Mouse (Mus musculus) heart, adult 2 months (tissue): ENCODE data around the gene Gm11273. TPM values are rescaled to one million over a fixed set of nuclear protein-coding genes. Genes with fewer than 3 reads are reported as not detected.

ENCODE experiments used
- DNase-seq, 2 experiments: peaks; one replicate each; pipeline ENCODE4 v3.0.0; 2021
- H3K27ac ChIP-seq: fragments of 200-600 bp; 2 replicates; pipeline ENCODE4 v1.8.1; 2022
- H3K27me3 ChIP-seq: fragments of 200-500 bp; 2 replicates; pipeline ENCODE4 v1.6.1; 2012; ENCODE audit warnings: mild to moderate bottlenecking, low read length, inconsistent platforms, mixed read lengths; ENCODE audit not compliant: control insufficient read depth, insufficient read depth
- H3K36me3 ChIP-seq: fragments of 200-500 bp; 2 replicates; pipeline ENCODE4 v1.6.1; 2012; ENCODE audit warnings: low read length, inconsistent platforms; ENCODE audit not compliant: control insufficient read depth, insufficient read depth
- H3K4me1 ChIP-seq: fragments of 200-500 bp; 2 replicates; pipeline ENCODE4 v1.6.1; 2011; ENCODE audit warnings: low read length; ENCODE audit not compliant: control insufficient read depth, insufficient read depth
- H3K4me3 ChIP-seq: fragments of 200-600 bp; 2 replicates; pipeline ENCODE4 v1.8.1; 2022
- H3K79me2 ChIP-seq: fragments of 200-500 bp; replicated peaks from 2 replicates; pipeline ENCODE4 v1.6.1; 2012; ENCODE audit warnings: mild to moderate bottlenecking, inconsistent platforms, low read length, moderate library complexity, mixed read lengths; ENCODE audit not compliant: control insufficient read depth, insufficient read depth
- H3K9ac ChIP-seq: fragments of 200-500 bp; 2 replicates; pipeline ENCODE4 v1.6.1; 2012; ENCODE audit warnings: low read depth, mild to moderate bottlenecking, control low read depth, inconsistent platforms, low read length, mixed read lengths
- CTCF ChIP-seq: fragments of 200-600 bp; IDR thresholded peaks from 2 replicates; pipeline ENCODE4 v1.8.1; 2022; ENCODE audit warnings: antibody characterized with exemption, mild to moderate bottlenecking, moderate library complexity
- EP300 ChIP-seq: fragments of 200-500 bp; IDR thresholded peaks from 2 replicates; pipeline ENCODE4 v1.6.1; 2011; ENCODE audit warnings: low read depth, low read length, control low read depth; ENCODE audit not compliant: insufficient read depth
- POLR2A ChIP-seq: fragments of 200-500 bp; IDR thresholded peaks from 2 replicates; pipeline ENCODE4 v1.6.1; 2011; ENCODE audit warnings: mild to moderate bottlenecking, low read depth, low read length, control low read depth; ENCODE audit not compliant: insufficient read depth
- WGBS: fragments of 180-500 bp; shearing (Covaris S2); methylation state at CpG from one replicate; pipeline ENCODE4 v1.1.7; 2018; 5-methylcytosine and 5-hydroxymethylcytosine counted together
- intact Hi-C: fragments of 180-260 bp; cut with DNase I; formaldehyde crosslinking; loops from one replicate; pipeline ENCODE4 v1.15.1; 2025
- polyA plus RNA-seq: library from polyadenylated mRNA; depleted of rRNA; stranded (reverse); fragments of >200 nt; gene quantifications from 2 replicates; pipeline ENCODE4 v1.2.3, GENCODE M21; 2012; rRNA removed
- total RNA-seq, 2 experiments: library from RNA; stranded (reverse); gene quantifications; 2 replicates each; pipeline ENCODE4 v1.2.3; 2021

Gene Gm11273
- total and polyA plus RNA-seq, 3 experiments = 74.9 to 252 (median 241) TPM

DNA sequence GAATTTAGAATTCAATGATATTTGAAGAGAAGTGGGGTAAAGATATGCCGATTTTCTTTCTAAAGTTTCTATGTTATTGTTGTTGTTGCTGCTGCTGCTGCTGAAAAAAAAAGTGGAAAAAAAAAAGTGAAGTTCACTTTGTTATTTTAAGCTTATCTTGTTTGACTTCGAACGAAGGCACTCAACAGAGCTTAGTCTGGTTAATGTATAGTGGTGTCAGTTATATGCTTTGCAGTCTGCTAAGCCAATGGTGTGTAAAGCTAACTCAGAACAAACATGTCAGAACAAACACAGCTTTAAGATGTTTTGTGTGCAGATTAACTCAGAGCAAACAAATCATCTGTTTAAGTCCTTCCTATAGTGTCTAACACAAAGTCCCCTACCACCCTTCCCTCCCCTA is 47.1 kb downstream of the Gm11273 start:
- Histone ChIP-seq H3K9ac (no peak overlapping the region), H3K27me3 (no peaks in the 10 kb centered on the region), H3K79me2 (peaks cover 1% of the 10 kb centered on the region; the same call in 1 of the 2 replicates), H3K36me3 (peaks cover 29% of the 10 kb centered on the region), H3K27ac (peak overlapping the region; percentile 95; the same call in 1 of the 2 replicates), H3K4me3 (no peak overlapping the region; the same call in 1 of the 2 replicates), H3K4me1 (peaks cover 4% of the 10 kb centered on the region)
- WGBS = 39% methylated on average over 3 of the region's 3 CpGs
- TF ChIP-seq EP300 (no peak), POLR2A (no peak), CTCF (no peak)
- intact Hi-C loops = loop anchor here (5.0 kb wide), 1 partner anchor 282 kb away; no protein-coding TSS in a partner anchor
- no peak for DNase-seq

- Histone ChIP-seq H3K4me3 (peak within 1 kb of the TSS; percentile 62), H3K36me3 (peaks cover 34% of the 10 kb centered on the region), H3K79me2 (peaks cover 1% of the 10 kb centered on the region), H3K4me1 (peaks cover 4% of the 10 kb centered on the region), H3K9ac (peak within 1 kb of the TSS; percentile 65), H3K27ac (peak within 1 kb of the TSS; percentile 95), H3K27me3 (no peaks in the 10 kb centered on the region)
- TF ChIP-seq EP300 (peak; percentile 84), CTCF (no peak), POLR2A (peak; percentile 90)
- WGBS = under 1% methylated on average over 23 of the region's 23 CpGs
- DNase-seq = peak; percentile 88 to 90
- intact Hi-C loops = loop anchor here (1.0 to 5.0 kb wide), 6 partner anchors 25 to 281 kb away; partner anchors contain the start of genes Gm10065, Zkscan3, Zkscan4 and Zkscan8
Measured at GRCm38 (mm10) chr13:21453449-21453848, 47.8 kb downstream of the Gm11273 start, which contains the start of gene Zscan26. Gene Zscan26 (minus strand): TSS chr13:21453730.

- Histone ChIP-seq H3K4me3 (peak overlapping the region; percentile 62), H3K36me3 (peaks cover 34% of the 10 kb centered on the region), H3K27ac (peak overlapping the region; percentile 95), H3K27me3 (no peaks in the 10 kb centered on the region), H3K9ac (peak overlapping the region; percentile 65), H3K79me2 (peaks cover 1% of the 10 kb centered on the region), H3K4me1 (peaks cover 4% of the 10 kb centered on the region)
- TF ChIP-seq POLR2A (no peak), CTCF (no peak), EP300 (no peak)
- intact Hi-C loops = loop anchor here (1.0 to 5.0 kb wide), 6 partner anchors 26 to 281 kb away; partner anchors contain the start of genes Gm10065, Zkscan3, Zkscan4 and Zkscan8
- under 1% methylated on average over 13 of the region's 13 CpGs for WGBS
- DNase-seq = no peak
Measured at GRCm38 (mm10) chr13:21453042-21453441, 48.2 kb downstream of the Gm11273 start.

Other genes with a start within 250 kb of the Gm11273 start
- gene Gpx5, start 208.7 kb downstream of the Gm11273 start, total RNA-seq = not detected
- not detected in 2 replicates for gene Gpx5, start 208.7 kb downstream of the Gm11273 start, polyA plus RNA-seq
- gene Gpx6, start 189.3 kb downstream of the Gm11273 start, total RNA-seq = not detected
- gene Gpx6, start 189.3 kb downstream of the Gm11273 start, polyA plus RNA-seq = not detected in 2 replicates
- not detected for gene Olfr1367, start 154.5 kb downstream of the Gm11273 start, total RNA-seq
- gene Olfr1367, start 154.5 kb downstream of the Gm11273 start, polyA plus RNA-seq = not detected in 2 replicates
- gene Zscan12, start 138.6 kb downstream of the Gm11273 start, total RNA-seq = 1 to 10 TPM; 4.8 to 5.1 TPM
- 1.3 and 2.5 TPM in 2 replicates for gene Zscan12, start 138.6 kb downstream of the Gm11273 start, polyA plus RNA-seq
- 10 to 100 TPM; 23.2 to 27.7 TPM for gene Zkscan3, start 98.7 kb downstream of the Gm11273 start, total RNA-seq
- 18.7 and 35.6 TPM in 2 replicates for gene Zkscan3, start 98.7 kb downstream of the Gm11273 start, polyA plus RNA-seq
- gene Pgbd1, start 60.4 kb downstream of the Gm11273 start, total RNA-seq = under 1 TPM; 0.41 to 0.50 TPM
- gene Pgbd1, start 60.4 kb downstream of the Gm11273 start, polyA plus RNA-seq = 0.43 and 0.59 TPM in 2 replicates
- gene Zscan26, start 47.7 kb downstream of the Gm11273 start, total RNA-seq = 10 to 100 TPM; 21.8 TPM
- gene Zscan26, start 47.7 kb downstream of the Gm11273 start, polyA plus RNA-seq = 14.8 and 25.6 TPM in 2 replicates
- under 1 TPM; 0.34 to 0.99 TPM for gene Nkapl, start 32.9 kb downstream of the Gm11273 start, total RNA-seq
- 0.18 TPM in 1 of 2 replicates, not detected in the other for gene Nkapl, start 32.9 kb downstream of the Gm11273 start, polyA plus RNA-seq
- gene Zkscan4, start 22.5 kb downstream of the Gm11273 start, total RNA-seq = 1 to 10 TPM in 1 of 2 experiments, under 1 TPM in 1; 0.77 to 1.1 TPM
- 0.47 and 0.94 TPM in 2 replicates for gene Zkscan4, start 22.5 kb downstream of the Gm11273 start, polyA plus RNA-seq
- not detected for gene Gm10065, start 22.0 kb downstream of the Gm11273 start, total RNA-seq
- gene Gm10065, start 22.0 kb downstream of the Gm11273 start, polyA plus RNA-seq = not detected in 2 replicates
- 10 to 100 TPM; 25.4 to 27.3 TPM for gene AK157302, start 6.2 kb downstream of the Gm11273 start, total RNA-seq
- gene AK157302, start 6.2 kb downstream of the Gm11273 start, polyA plus RNA-seq = 0.82 and 2.0 TPM in 2 replicates
- 10 to 100 TPM in 1 of 2 experiments, 1 to 10 TPM in 1; 9.1 to 12.3 TPM for gene Zkscan8, start 29.7 kb upstream of the Gm11273 start, total RNA-seq
- gene Zkscan8, start 29.7 kb upstream of the Gm11273 start, polyA plus RNA-seq = 2.8 and 6.3 TPM in 2 replicates
- not detected for gene Olfr1366, start 41.4 kb upstream of the Gm11273 start, total RNA-seq
- gene Olfr1366, start 41.4 kb upstream of the Gm11273 start, polyA plus RNA-seq = not detected in 2 replicates
- gene Olfr1535, start 58.5 kb upstream of the Gm11273 start, total RNA-seq = not detected
- gene Olfr1535, start 58.5 kb upstream of the Gm11273 start, polyA plus RNA-seq = not detected in 2 replicates
- gene Olfr1364, start 80.3 kb upstream of the Gm11273 start, total RNA-seq = not detected
- not detected in 2 replicates for gene Olfr1364, start 80.3 kb upstream of the Gm11273 start, polyA plus RNA-seq
- not detected for gene Olfr1362, start 112.6 kb upstream of the Gm11273 start, total RNA-seq
- gene Olfr1362, start 112.6 kb upstream of the Gm11273 start, polyA plus RNA-seq = not detected in 2 replicates
- not detected for gene Olfr11, start 141.1 kb upstream of the Gm11273 start, total RNA-seq
- gene Olfr11, start 141.1 kb upstream of the Gm11273 start, polyA plus RNA-seq = not detected in 2 replicates
- gene Olfr1361, start 162.0 kb upstream of the Gm11273 start, total RNA-seq = not detected
- gene Olfr1361, start 162.0 kb upstream of the Gm11273 start, polyA plus RNA-seq = not detected in 2 replicates
- not detected for gene Olfr1360, start 176.0 kb upstream of the Gm11273 start, total RNA-seq
- not detected in 2 replicates for gene Olfr1360, start 176.0 kb upstream of the Gm11273 start, polyA plus RNA-seq
- not detected for gene Olfr1359, start 196.7 kb upstream of the Gm11273 start, total RNA-seq
- not detected in 2 replicates for gene Olfr1359, start 196.7 kb upstream of the Gm11273 start, polyA plus RNA-seq
- gene Hist1h2bl, start 214.7 kb upstream of the Gm11273 start, total RNA-seq = 10 to 100 TPM; 10.5 to 12.9 TPM
- gene Hist1h2bl, start 214.7 kb upstream of the Gm11273 start, polyA plus RNA-seq = not detected in 2 replicates
- 1 to 10 TPM; 3.5 to 9.1 TPM for gene Hist1h2ai, start 215.0 kb upstream of the Gm11273 start, total RNA-seq
- gene Hist1h2ai, start 215.0 kb upstream of the Gm11273 start, polyA plus RNA-seq = 1.6 TPM in 1 of 2 replicates, not detected in the other
- 1 to 10 TPM; 5.5 to 9.1 TPM for gene Hist1h3h, start 216.2 kb upstream of the Gm11273 start, total RNA-seq
- not detected in 2 replicates for gene Hist1h3h, start 216.2 kb upstream of the Gm11273 start, polyA plus RNA-seq
- gene Hist1h2bm, start 220.6 kb upstream of the Gm11273 start, total RNA-seq = 1 to 10 TPM in 1 of 2 experiments, under 1 TPM in 1; 0.78 to 2.8 TPM
- 0.27 TPM in 1 of 2 replicates, not detected in the other for gene Hist1h2bm, start 220.6 kb upstream of the Gm11273 start, polyA plus RNA-seq
- 1 to 10 TPM; 1.8 to 3.2 TPM for gene Hist1h4j, start 233.6 kb upstream of the Gm11273 start, total RNA-seq
- 0.73 TPM in 1 of 2 replicates, not detected in the other for gene Hist1h4j, start 233.6 kb upstream of the Gm11273 start, polyA plus RNA-seq
- gene Hist1h4k, start 249.1 kb upstream of the Gm11273 start, total RNA-seq = 10 to 100 TPM; 24.6 to 31.5 TPM
- 4.9 TPM in 1 of 2 replicates, not detected in the other for gene Hist1h4k, start 249.1 kb upstream of the Gm11273 start, polyA plus RNA-seq